Mouse (Mus musculus) intestine, embryonic 15.5 days (tissue): ENCODE data around the gene Ets2. TPM values are rescaled to one million over a fixed set of nuclear protein-coding genes. Genes with fewer than 3 reads are reported as not detected.

Source experiments
- ATAC-seq: fragments of 200-750 bp; cut with Nextera tagmentation; 2 replicates; pipeline ENCODE4 v1.8.0; 2017; ENCODE audit warnings: moderate TSS enrichment, moderate library complexity
- H3K27ac ChIP-seq: fragments of 300-500 bp; sonication (generic); 2 replicates; pipeline ENCODE4 v1.5.1; 2015; ENCODE audit warnings: mild to moderate bottlenecking, inconsistent platforms
- H3K27me3 ChIP-seq: fragments of 300-500 bp; sonication (generic); replicated peaks from 2 replicates; pipeline ENCODE4 v1.6.1; 2015; ENCODE audit warnings: inconsistent platforms
- H3K36me3 ChIP-seq: fragments of 300-500 bp; sonication (generic); 2 replicates; pipeline ENCODE4 v1.6.1; 2015; ENCODE audit warnings: inconsistent platforms
- H3K4me1 ChIP-seq: fragments of 300-500 bp; sonication (generic); replicated peaks from 2 replicates; pipeline ENCODE4 v1.6.1; 2015; ENCODE audit warnings: inconsistent platforms
- H3K4me2 ChIP-seq: fragments of 300-500 bp; sonication (generic); replicated peaks from 2 replicates; pipeline ENCODE4 v1.6.1; 2015; ENCODE audit warnings: mild to moderate bottlenecking, inconsistent platforms
- H3K4me3 ChIP-seq: fragments of 300-500 bp; sonication (generic); replicated peaks from 2 replicates; pipeline ENCODE4 v1.5.1; 2015; ENCODE audit warnings: inconsistent platforms
- H3K9ac ChIP-seq: fragments of 300-500 bp; sonication (generic); 2 replicates; pipeline ENCODE4 v1.6.1; 2015; ENCODE audit warnings: inconsistent platforms
- H3K9me3 ChIP-seq: fragments of 300-500 bp; sonication (generic); 2 replicates; pipeline ENCODE4 v1.6.1; 2016; ENCODE audit warnings: inconsistent platforms
- WGBS: fragments of 180-500 bp; shearing (Covaris S2); methylation state at CpG from one replicate; pipeline ENCODE4 v1.1.7; 2015; 5-methylcytosine and 5-hydroxymethylcytosine counted together
- polyA plus RNA-seq: library from polyadenylated mRNA; unstranded; fragments of >200 nt; fragmentation: Nextera tagmentation; extraction: Ambion mirVana; gene quantifications from 2 replicates; pipeline ENCODE4 v1.2.1, GENCODE M21; 2015

Ets2 gene
- polyA plus RNA-seq: 59.5 and 64.7 TPM in 2 replicates

DNA sequence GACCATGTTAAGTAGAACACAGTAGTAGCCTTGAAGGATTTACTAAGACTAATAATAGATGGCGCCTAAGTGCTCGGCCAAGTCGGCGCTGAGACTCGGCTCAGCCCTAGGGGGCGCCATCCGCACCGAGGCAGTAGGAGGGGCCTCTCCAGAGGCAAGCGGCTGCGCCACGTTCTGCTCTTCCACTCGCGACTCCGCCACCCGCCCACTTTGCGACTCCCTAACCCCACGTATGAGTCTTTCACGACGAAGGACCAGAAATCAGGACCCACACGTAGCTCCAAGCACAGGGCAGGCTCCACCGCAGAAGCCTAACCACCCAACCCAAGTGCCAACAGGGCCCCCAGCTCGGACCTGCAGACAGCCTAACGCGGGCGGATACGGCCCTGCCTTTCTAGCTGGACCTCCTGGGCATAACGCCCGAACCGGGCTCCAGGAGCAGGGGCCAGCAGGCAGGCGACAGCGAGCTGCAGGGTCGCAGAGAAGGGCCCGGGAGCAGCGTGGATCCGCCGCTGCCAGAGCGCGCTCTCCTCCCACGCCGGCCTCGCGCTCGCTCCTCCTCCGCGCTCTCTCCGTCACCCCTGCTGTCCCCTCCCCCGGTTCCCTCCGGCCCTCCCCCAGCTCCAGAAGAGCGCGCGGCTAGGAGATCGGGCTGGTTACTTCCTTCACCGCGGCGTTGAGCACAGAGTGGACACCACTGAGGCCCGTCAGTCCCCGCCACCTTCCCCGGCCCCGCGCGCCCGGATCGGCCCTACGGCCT is at the start of gene Ets2:
Ets2 (plus strand) TSS at position 274 of the 760 bp plus-strand sequence.
- peak within 1 kb of the TSS; percentile 98 for H3K27ac ChIP-seq
- H3K9ac ChIP-seq: peak within 1 kb of the TSS; percentile 98
- peaks cover 17% of the 10 kb centered on the region for H3K4me1 ChIP-seq
- H3K4me2 ChIP-seq: peak within 1 kb of the TSS; percentile 81
- no peaks in the 10 kb centered on the region for H3K27me3 ChIP-seq
- peak within 1 kb of the TSS; percentile 86 for H3K4me3 ChIP-seq
- H3K36me3 ChIP-seq: peaks cover 8% of the 10 kb centered on the region; the same call in 1 of the 2 replicates
- peak; percentile 89 for ATAC-seq
- under 1% methylated on average over 64 of the region's 64 CpGs for WGBS
- no peaks in the 10 kb centered on the region for H3K9me3 ChIP-seq

DNA sequence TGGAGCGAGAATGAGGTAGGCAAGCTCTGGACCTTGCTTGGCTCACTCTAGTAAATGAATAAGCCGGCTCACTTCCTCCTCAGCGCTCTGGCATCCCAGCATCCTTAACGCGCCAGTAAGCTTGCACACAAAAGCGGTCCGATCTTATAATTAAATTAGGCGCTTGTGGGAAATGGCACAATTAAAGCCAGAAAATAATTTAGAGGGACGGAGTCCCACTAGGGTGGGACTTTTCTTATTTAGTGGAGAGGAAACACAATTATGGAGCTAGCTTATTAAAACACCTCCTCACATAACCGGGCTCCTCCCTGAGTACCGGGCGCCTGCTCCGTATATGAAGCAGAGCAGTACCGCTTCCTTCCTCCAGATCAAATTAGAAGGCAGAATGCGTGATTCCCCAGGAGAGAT is 47.7 kb upstream of the Ets2 start:
- H3K9me3 ChIP-seq: no peaks in the 10 kb centered on the region
- H3K9ac ChIP-seq: no peak overlapping the region
- H3K27ac ChIP-seq: no peak overlapping the region
- H3K27me3 ChIP-seq: no peaks in the 10 kb centered on the region
- no peak overlapping the region for H3K4me2 ChIP-seq
- H3K36me3 ChIP-seq: no peaks in the 10 kb centered on the region
- ATAC-seq: no peak
- 83% methylated on average over 15 of the region's 15 CpGs for WGBS
- H3K4me3 ChIP-seq: no peak overlapping the region
- peaks cover 5% of the 10 kb centered on the region; the same call in 1 of the 2 replicates for H3K4me1 ChIP-seq

DNA sequence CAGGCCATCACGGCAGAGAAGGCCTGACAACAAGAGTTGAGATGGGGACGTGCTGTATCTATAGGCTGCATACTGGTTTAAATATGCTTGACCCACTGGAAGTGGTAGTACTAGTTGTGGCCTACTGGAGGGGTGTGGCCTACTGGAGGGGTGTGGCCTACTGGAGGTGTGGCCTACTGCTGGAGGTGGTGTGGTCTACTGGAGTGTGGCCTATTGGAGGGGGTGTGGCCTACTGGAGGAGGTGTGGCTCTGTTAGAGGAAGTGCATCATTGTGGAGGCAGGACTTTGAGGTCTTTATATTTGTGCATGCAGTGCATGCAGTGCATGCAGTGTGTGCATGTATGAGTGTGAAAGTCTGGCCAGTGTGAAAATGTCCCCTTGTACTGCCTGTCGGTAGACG is 45.3 kb upstream of the Ets2 start:
- WGBS: 91% methylated on average over 4 of the region's 4 CpGs
- Histone ChIP-seq H3K9me3 (no peaks in the 10 kb centered on the region), H3K4me1 (peaks cover 5% of the 10 kb centered on the region; the same call in 1 of the 2 replicates), H3K4me3 (no peak overlapping the region), H3K36me3 (no peaks in the 10 kb centered on the region), H3K9ac (no peak overlapping the region), H3K27me3 (no peaks in the 10 kb centered on the region), H3K27ac (no peak overlapping the region), H3K4me2 (no peak overlapping the region)
- ATAC-seq: no peak

- Histone ChIP-seq H3K27ac (no peak overlapping the region), H3K4me3 (no peak overlapping the region), H3K9ac (no peak overlapping the region), H3K4me1 (peaks cover 5% of the 10 kb centered on the region; the same call in 1 of the 2 replicates), H3K9me3 (no peaks in the 10 kb centered on the region), H3K4me2 (no peak overlapping the region), H3K27me3 (no peaks in the 10 kb centered on the region), H3K36me3 (no peaks in the 10 kb centered on the region)
- no peak for ATAC-seq
- 95% methylated on average over 5 of the region's 5 CpGs for whole genome bisulfite sequencing
Measured at GRCm38 (mm10) chr16:95657187-95657586, 44.7 kb upstream of the Ets2 start.

- Histone ChIP-seq H3K9ac (no peak overlapping the region), H3K4me3 (no peak overlapping the region), H3K27ac (no peak overlapping the region), H3K4me1 (peaks cover 5% of the 10 kb centered on the region; the same call in 1 of the 2 replicates), H3K4me2 (no peak overlapping the region), H3K27me3 (no peaks in the 10 kb centered on the region), H3K36me3 (no peaks in the 10 kb centered on the region), H3K9me3 (no peaks in the 10 kb centered on the region)
- 95% methylated on average over 5 of the region's 5 CpGs for WGBS
- ATAC-seq: no peak
Measured at GRCm38 (mm10) chr16:95657756-95658155, 44.1 kb upstream of the Ets2 start.

DNA sequence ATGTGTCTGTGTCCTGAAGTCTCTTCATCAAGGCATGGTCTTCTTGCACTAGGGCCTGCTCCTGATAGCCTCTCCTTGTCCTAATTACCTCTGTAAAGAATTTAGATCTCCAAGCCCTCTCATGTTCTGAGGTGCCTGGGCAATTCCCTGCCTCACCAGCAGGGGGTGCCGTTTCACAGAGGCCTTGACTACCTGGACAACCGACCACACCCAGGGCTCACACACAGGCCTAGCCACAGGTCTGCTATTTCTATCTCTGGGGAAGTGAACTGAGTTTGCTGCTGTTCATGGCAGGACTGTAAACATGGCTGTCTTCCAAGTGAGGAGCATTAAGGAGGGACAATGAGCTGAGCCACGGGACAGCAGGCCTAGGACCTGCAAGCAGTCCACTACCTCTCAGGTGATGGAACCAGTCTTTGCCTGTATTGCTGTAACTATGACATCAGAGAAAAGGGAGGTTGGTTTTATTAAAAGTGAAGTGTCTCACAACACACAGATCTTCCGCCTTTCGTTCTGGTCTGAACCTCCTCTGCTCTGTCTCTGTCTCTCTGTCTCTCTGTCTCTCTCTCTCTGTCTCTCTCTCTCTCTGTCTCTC is 42.9 kb upstream of the Ets2 start:
- H3K9ac ChIP-seq: no peak overlapping the region
- H3K4me1 ChIP-seq: peaks cover 5% of the 10 kb centered on the region; the same call in 1 of the 2 replicates
- H3K36me3 ChIP-seq: no peaks in the 10 kb centered on the region

DNA sequence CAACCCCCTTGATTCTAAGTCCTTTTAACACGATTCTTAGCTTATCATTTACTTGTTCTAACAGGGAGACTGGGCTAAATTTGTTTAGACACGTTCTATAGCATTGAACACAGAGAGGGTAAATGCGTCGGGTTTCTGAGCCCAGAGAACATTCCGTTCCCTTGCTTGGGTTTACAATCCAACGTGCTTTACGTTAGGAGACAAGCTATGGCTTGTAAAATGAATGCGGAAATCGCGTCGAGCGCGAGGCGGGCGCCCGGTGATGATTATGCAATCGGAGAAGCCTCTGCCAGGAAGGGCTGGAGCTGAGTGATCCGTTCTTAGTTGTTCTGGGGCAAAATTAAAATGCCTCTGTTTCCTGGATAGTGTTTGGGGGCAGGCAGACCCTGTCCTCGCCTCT is 42.4 kb upstream of the Ets2 start:
- 56% methylated on average over 19 of the region's 19 CpGs for WGBS
- Histone ChIP-seq H3K27me3 (no peaks in the 10 kb centered on the region), H3K4me3 (no peak overlapping the region), H3K27ac (no peak overlapping the region), H3K9me3 (no peaks in the 10 kb centered on the region), H3K36me3 (no peaks in the 10 kb centered on the region), H3K4me1 (peaks cover 5% of the 10 kb centered on the region; the same call in 1 of the 2 replicates), H3K4me2 (no peak overlapping the region), H3K9ac (no peak overlapping the region)
- peak; percentile 59 for ATAC-seq

More for the DNA sequence above, 42.9 kb upstream of the Ets2 start:
- WGBS: 48% methylated on average over 5 of the region's 5 CpGs
- no peaks in the 10 kb centered on the region for H3K27me3 ChIP-seq
- peak; percentile 54 for ATAC-seq
- H3K9me3 ChIP-seq: no peaks in the 10 kb centered on the region
- no peak overlapping the region for H3K4me3 ChIP-seq
- H3K27ac ChIP-seq: no peak overlapping the region
- H3K4me2 ChIP-seq: no peak overlapping the region

GRCm38 (mm10) chr16:95660909-95661308 is 41.0 kb upstream of the Ets2 start:
- H3K36me3 ChIP-seq: no peaks in the 10 kb centered on the region
- no peak overlapping the region for H3K27ac ChIP-seq
- WGBS: 78% methylated on average over 5 of the region's 5 CpGs
- ATAC-seq: no peak
- H3K9ac ChIP-seq: no peak overlapping the region
- no peak overlapping the region for H3K4me2 ChIP-seq
- no peaks in the 10 kb centered on the region for H3K27me3 ChIP-seq
- peaks cover 5% of the 10 kb centered on the region; the same call in 1 of the 2 replicates for H3K4me1 ChIP-seq
- no peaks in the 10 kb centered on the region for H3K9me3 ChIP-seq
- no peak overlapping the region for H3K4me3 ChIP-seq

DNA sequence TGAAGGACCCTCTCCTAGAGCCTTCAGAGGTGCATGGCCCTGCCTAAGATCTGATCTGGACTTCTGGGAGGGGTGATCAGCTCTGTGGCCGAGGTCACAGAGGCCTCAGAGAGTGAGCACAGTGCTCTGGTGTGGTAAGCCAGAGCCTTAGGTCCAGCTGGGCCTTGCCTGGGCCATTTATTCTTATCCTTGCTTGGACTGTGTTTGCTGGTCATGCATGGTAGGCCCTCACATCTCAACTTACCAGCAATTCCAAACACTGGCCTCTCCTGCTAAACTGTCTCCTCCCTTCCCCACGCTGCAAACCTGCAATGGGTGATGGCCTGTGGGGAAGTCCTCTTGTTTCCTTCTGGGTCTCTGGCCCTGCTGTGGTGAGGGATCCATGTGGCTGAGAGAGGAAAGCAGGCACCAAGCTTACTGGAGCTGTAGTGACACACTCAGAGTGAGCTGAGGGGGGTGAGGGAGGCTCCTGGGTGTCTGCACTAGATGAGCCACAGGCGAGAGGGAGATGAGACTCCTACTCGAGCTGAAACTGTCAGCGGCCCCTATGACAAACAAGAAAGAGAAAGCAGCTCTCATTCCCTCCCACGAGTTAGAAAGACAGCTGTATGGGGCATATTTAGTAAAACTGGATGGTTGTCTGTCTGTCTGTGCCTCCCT is 36.3 kb upstream of the Ets2 start:
- H3K4me2 ChIP-seq: no peak overlapping the region
- WGBS: 63% methylated on average over 6 of the region's 6 CpGs
- no peaks in the 10 kb centered on the region for H3K36me3 ChIP-seq
- H3K4me3 ChIP-seq: no peak overlapping the region
- ATAC-seq: no peak
- H3K27ac ChIP-seq: no peak overlapping the region
- no peaks in the 10 kb centered on the region for H3K9me3 ChIP-seq
- H3K27me3 ChIP-seq: no peaks in the 10 kb centered on the region
- no peak overlapping the region for H3K9ac ChIP-seq
- H3K4me1 ChIP-seq: peaks cover 13% of the 10 kb centered on the region

- H3K9me3 ChIP-seq: no peaks in the 10 kb centered on the region
- peaks cover 13% of the 10 kb centered on the region for H3K4me1 ChIP-seq
- ATAC-seq: no peak
- H3K4me2 ChIP-seq: no peak overlapping the region
- WGBS: 89% methylated on average over 10 of the region's 10 CpGs
- no peak overlapping the region for H3K27ac ChIP-seq
- no peak overlapping the region for H3K4me3 ChIP-seq
- H3K36me3 ChIP-seq: no peaks in the 10 kb centered on the region
- no peaks in the 10 kb centered on the region for H3K27me3 ChIP-seq
- H3K9ac ChIP-seq: no peak overlapping the region
Measured at GRCm38 (mm10) chr16:95666288-95666687, 35.6 kb upstream of the Ets2 start.

GRCm38 (mm10) chr16:95667395-95668150 is 34.3 kb upstream of the Ets2 start:
- H3K9ac ChIP-seq: no peak overlapping the region
- 46% methylated on average over 11 of the region's 11 CpGs for WGBS
- H3K4me3 ChIP-seq: no peak overlapping the region
- no peaks in the 10 kb centered on the region for H3K9me3 ChIP-seq
- peak; percentile 73 for ATAC-seq
- no peaks in the 10 kb centered on the region for H3K27me3 ChIP-seq
- no peak overlapping the region for H3K4me2 ChIP-seq
- H3K4me1 ChIP-seq: peaks cover 13% of the 10 kb centered on the region
- no peak overlapping the region for H3K27ac ChIP-seq
- no peaks in the 10 kb centered on the region for H3K36me3 ChIP-seq
